Mouse (Mus musculus) monocyte, adult 5-6 weeks (primary cell): ENCODE data around the gene Epdr1. TPM values are rescaled to one million over a fixed set of nuclear protein-coding genes. Genes with fewer than 3 reads are reported as not detected.
"Not testable (repeated sequence)": the region's sequence is repeated elsewhere in the genome, so short reads cannot be mapped to it uniquely, and the experiment has no call there.

ENCODE experiments used
- ATAC-seq: fragments of 153-309, 156-312 bp; replicated peaks from 2 replicates; pipeline ENCODE4 v1.8.0; 2017; ENCODE audit warnings: mild to moderate bottlenecking; ENCODE audit not compliant: low TSS enrichment, insufficient number of reproducible peaks, severe bottlenecking, poor library complexity, low FRiP score
- total RNA-seq: library from RNA; stranded (forward); fragments of 200-1000, 200-491, 200-594 nt; gene quantifications from 3 replicates; pipeline ENCODE4 v1.2.3, GENCODE M21; 2017

The Epdr1 gene
- total RNA-seq, 1 experiment from 2014 or later = not detected

DNA sequence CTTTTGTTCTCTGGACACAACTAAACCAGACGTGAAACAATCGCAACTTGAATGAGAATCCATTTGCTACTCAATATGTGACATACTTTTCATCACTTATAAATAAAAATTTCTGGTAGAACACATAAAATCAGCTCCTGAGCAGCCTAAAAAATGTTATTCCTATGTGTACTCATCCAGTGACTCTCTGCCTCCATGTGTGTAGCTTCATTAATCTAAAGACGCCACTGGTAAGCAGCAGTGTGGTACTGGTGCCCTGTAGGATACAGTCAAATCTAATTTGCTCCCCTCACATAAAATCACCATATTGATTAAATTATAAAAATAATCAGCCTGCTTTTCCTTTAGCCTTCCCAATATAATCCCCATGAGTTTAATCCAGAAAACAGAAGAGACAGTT is 6.8 kb downstream of the Epdr1 start:
- no peak for ATAC-seq

GRCm38 (mm10) chr13:19612348-19612747 is 7.4 kb downstream of the Epdr1 start:
- no peak for ATAC-seq

DNA sequence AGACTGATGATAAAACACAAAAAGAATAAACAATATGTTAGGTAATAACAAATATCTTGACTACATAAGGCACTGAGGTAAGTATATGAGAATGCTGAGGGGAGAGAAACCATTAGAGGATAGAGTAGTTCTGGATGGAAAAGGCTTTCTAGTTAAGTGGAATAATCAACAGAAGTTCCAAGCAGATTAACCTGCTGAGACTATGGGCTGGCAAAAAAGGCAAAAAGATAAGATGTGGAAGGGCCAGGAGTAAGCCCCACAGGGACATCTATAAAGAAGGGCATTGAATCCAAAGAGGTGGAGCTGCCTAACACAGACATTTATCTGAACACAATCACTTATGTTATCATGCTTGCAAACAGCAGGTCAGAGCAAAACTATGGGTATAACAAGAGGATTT is 11.6 kb downstream of the Epdr1 start:
- no peak for ATAC-seq

GRCm38 (mm10) chr13:19604916-19605315 is 14.8 kb downstream of the Epdr1 start:
- ATAC-seq = no peak

DNA sequence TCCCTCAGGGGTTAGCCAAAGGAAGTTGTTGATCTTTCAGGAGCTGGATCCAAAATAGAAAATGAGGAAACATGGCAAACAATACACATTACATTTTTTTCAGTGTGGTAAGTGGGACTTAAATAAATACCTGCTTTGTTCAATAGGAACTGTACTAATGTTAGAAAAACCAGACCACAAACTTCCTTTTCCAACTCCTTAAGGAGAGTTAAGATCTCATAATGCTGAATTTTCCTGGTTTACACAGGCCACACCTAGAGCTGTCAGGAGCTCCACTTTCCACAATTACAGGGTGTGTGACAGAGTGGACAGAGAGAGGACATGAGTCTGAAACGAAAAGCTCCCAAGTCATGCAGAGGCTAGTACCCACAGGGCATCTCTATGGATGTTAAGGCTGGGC is 16.0 kb downstream of the Epdr1 start:
- no peak for ATAC-seq

DNA sequence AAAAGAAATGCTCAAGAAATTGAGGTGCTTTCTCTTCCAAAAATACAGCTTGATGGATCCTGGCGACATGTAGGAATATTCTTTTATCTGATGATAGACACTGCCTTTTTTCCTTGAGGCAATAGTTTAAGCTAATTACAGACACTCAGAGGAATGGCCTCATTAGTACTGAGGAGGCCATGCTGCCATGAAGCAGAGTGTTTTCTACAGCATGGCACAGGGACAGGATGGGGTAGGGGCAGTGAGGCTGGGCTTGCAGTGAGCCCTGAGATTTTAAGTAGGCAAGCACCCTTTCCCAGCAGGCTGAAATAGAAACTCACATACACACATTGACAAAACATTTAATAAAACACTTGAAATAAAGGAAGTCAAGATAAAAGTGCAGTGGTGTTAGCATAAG is 17.2 kb downstream of the Epdr1 start:
- no peak for ATAC-seq

DNA sequence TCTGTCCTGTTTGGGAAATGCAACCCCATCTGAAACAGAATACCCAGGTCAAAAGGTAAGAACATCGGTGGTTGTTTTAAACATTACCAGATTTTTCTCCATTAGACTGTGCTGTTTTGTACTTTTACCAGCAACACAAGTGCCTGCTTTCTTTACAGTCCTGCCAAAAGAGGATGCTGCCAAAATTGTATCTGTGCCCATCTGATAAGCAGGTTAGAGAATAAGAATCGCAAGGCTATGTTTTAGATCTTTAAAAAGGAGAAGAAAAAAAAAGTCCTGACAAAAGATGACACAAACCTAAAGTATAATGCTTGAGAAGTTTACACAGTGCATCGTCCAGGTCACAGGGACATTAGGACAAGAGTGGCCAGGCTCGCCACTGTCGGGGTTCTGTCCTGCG is 20.5 kb downstream of the Epdr1 start:
- ATAC-seq = no peak

- ATAC-seq = no peak
Observed at GRCm38 (mm10) chr13:19595141-19595540, 24.6 kb downstream of the Epdr1 start.

GRCm38 (mm10) chr13:19590996-19591759 is 28.5 kb downstream of the Epdr1 start:
- ATAC-seq = no peak

DNA sequence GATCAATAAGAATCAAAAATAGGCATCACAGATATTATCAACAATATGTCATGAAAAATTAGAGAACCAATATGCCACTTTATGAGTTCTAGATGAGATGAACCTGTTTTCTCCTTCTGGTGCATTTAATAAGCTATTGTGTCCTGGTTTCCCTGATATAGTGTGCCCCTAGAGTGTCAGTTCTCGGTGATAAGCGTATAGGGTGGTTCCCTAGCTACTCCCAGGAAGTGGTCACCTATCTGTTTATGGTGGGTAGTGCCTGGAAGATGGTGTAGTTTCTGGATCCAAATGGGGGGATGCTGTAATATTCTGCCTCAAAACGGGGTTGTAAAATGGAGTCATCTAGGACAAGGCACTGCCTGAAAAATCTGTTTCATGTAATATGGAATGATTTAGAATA is 43.8 kb downstream of the Epdr1 start:
- ATAC-seq = no peak

- not testable (repeated sequence) for ATAC-seq
Observed at GRCm38 (mm10) chr13:19574723-19575122, 45.0 kb downstream of the Epdr1 start.

- ATAC-seq = not testable (repeated sequence)
Observed at GRCm38 (mm10) chr13:19570166-19570565, 49.6 kb downstream of the Epdr1 start.

- ATAC-seq = no peak
Observed at GRCm38 (mm10) chr13:19562510-19562909, 57.2 kb downstream of the Epdr1 start.

GRCm38 (mm10) chr13:19555391-19555790 is 64.3 kb downstream of the Epdr1 start:
- no peak for ATAC-seq

Other genes with a start within 250 kb of the Epdr1 start
- 37.5 to 79.8 TPM (median 45.4 TPM) in 3 replicates for gene Stard3nl, start 224.1 kb downstream of the Epdr1 start, total RNA-seq
- gene Sfrp4, start 3.2 kb upstream of the Epdr1 start, total RNA-seq = not detected in 3 replicates
- not detected in 3 replicates for gene Nme8, start 77.9 kb upstream of the Epdr1 start, total RNA-seq
- gene Gpr141, start 204.3 kb upstream of the Epdr1 start, total RNA-seq = 155 to 242 TPM (median 218 TPM) in 3 replicates